Mouse (Mus musculus) ES-Bruce4 (cell line): ENCODE measurements around the gene Nrg3. TPM values are rescaled to one million over a fixed set of nuclear protein-coding genes. Genes with fewer than 3 reads are reported as not detected.

Source experiments
- H3K27ac ChIP-seq: 2 replicates; pipeline ENCODE4 v1.5.1; 2012; ENCODE audit warnings: low read length, inconsistent platforms; ENCODE audit not compliant: insufficient read depth
- H3K27me3 ChIP-seq: 2 replicates; pipeline ENCODE4 v1.6.1; 2012; ENCODE audit warnings: mild to moderate bottlenecking, low read length, inconsistent platforms; ENCODE audit not compliant: control insufficient read depth, poor library complexity, insufficient read depth, severe bottlenecking
- H3K36me3 ChIP-seq: 2 replicates; pipeline ENCODE4 v1.6.1; 2012; ENCODE audit warnings: inconsistent platforms, mild to moderate bottlenecking, low read length, moderate library complexity; ENCODE audit not compliant: control insufficient read depth, poor library complexity, insufficient read depth, severe bottlenecking
- H3K4me1 ChIP-seq: one replicate; pipeline ENCODE4 v1.8.1; 2011; ENCODE audit warnings: low read length; ENCODE audit not compliant: control insufficient read depth, insufficient read depth
- H3K4me3 ChIP-seq: 2 replicates; pipeline ENCODE4 v1.5.1; 2011; ENCODE audit warnings: low read depth, mild to moderate bottlenecking, low read length
- H3K9ac ChIP-seq: 2 replicates; pipeline ENCODE4 v1.6.1; 2012; ENCODE audit warnings: low read depth, mild to moderate bottlenecking, inconsistent platforms; ENCODE audit not compliant: poor library complexity, severe bottlenecking
- H3K9me3 ChIP-seq: replicated peaks from 2 replicates; pipeline ENCODE4 v1.6.1; 2012; ENCODE audit warnings: mild to moderate bottlenecking, low read length, inconsistent platforms; ENCODE audit not compliant: control insufficient read depth, poor library complexity, insufficient read depth, severe bottlenecking
- CTCF ChIP-seq: IDR thresholded peaks from one replicate; pipeline ENCODE4 v1.8.1; 2011; ENCODE audit warnings: low read depth, low read length
- EP300 ChIP-seq: IDR thresholded peaks from 2 replicates; pipeline ENCODE4 v1.6.1; 2011; ENCODE audit warnings: low read depth, low read length; ENCODE audit not compliant: insufficient read depth
- POLR2A ChIP-seq: IDR thresholded peaks from one replicate; pipeline ENCODE4 v1.8.1; 2011; ENCODE audit warnings: low read length; ENCODE audit not compliant: insufficient read depth
- polyA plus RNA-seq: library from polyadenylated mRNA; stranded (reverse); fragments of >200 nt; gene quantifications from 2 replicates; pipeline ENCODE4 v1.2.4, GENCODE M21; 2011; ENCODE audit warnings: low read depth; ENCODE audit not compliant: missing spikeins, insufficient read depth, insufficient read length

Nrg3 gene
- polyA plus RNA-seq, 1 experiment = not detected

- Histone ChIP-seq H3K4me3 (no peak overlapping the region), H3K36me3 (no peaks in the 10 kb centered on the region), H3K9ac (no peak overlapping the region), H3K27ac (no peak overlapping the region), H3K9me3 (no peaks in the 10 kb centered on the region), H3K27me3 (no peaks in the 10 kb centered on the region; the same call in 1 of the 2 replicates), H3K4me1 (no peaks in the 10 kb centered on the region)
- no peak for TF ChIP-seq POLR2A
- no peak for TF ChIP-seq CTCF
- no peak for TF ChIP-seq EP300
Measured at GRCm38 (mm10) chr14:38997843-38998242, 475.0 kb downstream of the Nrg3 start.

- no peaks in the 10 kb centered on the region for H3K36me3 ChIP-seq
- no peak overlapping the region for H3K9ac ChIP-seq
- no peaks in the 10 kb centered on the region for H3K9me3 ChIP-seq
- H3K4me3 ChIP-seq = no peak overlapping the region
- no peaks in the 10 kb centered on the region for H3K27me3 ChIP-seq
- H3K27ac ChIP-seq = no peak overlapping the region
- TF ChIP-seq CTCF = no peak
- no peak for TF ChIP-seq POLR2A
- TF ChIP-seq EP300 = no peak
- no peaks in the 10 kb centered on the region for H3K4me1 ChIP-seq
Measured at GRCm38 (mm10) chr14:38992574-38992866, 480.4 kb downstream of the Nrg3 start.

GRCm38 (mm10) chr14:38991847-38992573 is 480.9 kb downstream of the Nrg3 start:
- H3K9ac ChIP-seq = no peak overlapping the region
- H3K4me3 ChIP-seq = no peak overlapping the region
- TF ChIP-seq POLR2A = no peak
- TF ChIP-seq CTCF = no peak
- TF ChIP-seq EP300 = no peak
- no peaks in the 10 kb centered on the region for H3K4me1 ChIP-seq
- H3K36me3 ChIP-seq = no peaks in the 10 kb centered on the region
- H3K9me3 ChIP-seq = no peaks in the 10 kb centered on the region
- no peak overlapping the region for H3K27ac ChIP-seq
- no peaks in the 10 kb centered on the region for H3K27me3 ChIP-seq

- Histone ChIP-seq H3K9me3 (no peaks in the 10 kb centered on the region), H3K27me3 (no peaks in the 10 kb centered on the region), H3K9ac (no peak overlapping the region), H3K4me1 (no peaks in the 10 kb centered on the region), H3K36me3 (no peaks in the 10 kb centered on the region), H3K4me3 (no peak overlapping the region), H3K27ac (no peak overlapping the region)
- no peak for TF ChIP-seq POLR2A
- TF ChIP-seq EP300 = no peak
- TF ChIP-seq CTCF = no peak
Measured at GRCm38 (mm10) chr14:38959367-38959766, 513.5 kb downstream of the Nrg3 start.

GRCm38 (mm10) chr14:38937481-38937880 is 535.4 kb downstream of the Nrg3 start:
- Histone ChIP-seq H3K4me1 (no peaks in the 10 kb centered on the region), H3K4me3 (no peak overlapping the region), H3K9ac (no peak overlapping the region), H3K9me3 (no peaks in the 10 kb centered on the region), H3K27me3 (no peaks in the 10 kb centered on the region), H3K36me3 (no peaks in the 10 kb centered on the region), H3K27ac (no peak overlapping the region)
- no peak for TF ChIP-seq EP300
- TF ChIP-seq CTCF = no peak
- TF ChIP-seq POLR2A = no peak

- H3K9me3 ChIP-seq = no peaks in the 10 kb centered on the region
- no peaks in the 10 kb centered on the region for H3K4me1 ChIP-seq
- H3K9ac ChIP-seq = no peak overlapping the region
- H3K36me3 ChIP-seq = no peaks in the 10 kb centered on the region
- no peaks in the 10 kb centered on the region for H3K27me3 ChIP-seq
- H3K4me3 ChIP-seq = no peak overlapping the region
- no peak overlapping the region for H3K27ac ChIP-seq
- TF ChIP-seq EP300 = no peak
- TF ChIP-seq CTCF = no peak
- TF ChIP-seq POLR2A = no peak
Measured at GRCm38 (mm10) chr14:38936483-38937054, 536.3 kb downstream of the Nrg3 start.
